Mouse (Mus musculus) ovary, adult 2 months (tissue): Measurements from ENCODE around the gene Gm1673. TPM values are rescaled to one million over a fixed set of nuclear protein-coding genes. Genes with fewer than 3 reads are reported as not detected.

ENCODE experiments used
- polyA plus RNA-seq: library from polyadenylated mRNA; depleted of rRNA; stranded (reverse); fragments of >200 nt; gene quantifications from 2 replicates; pipeline ENCODE4 v1.2.3, GENCODE M21; 2012; rRNA removed

Gm1673 gene
- polyA plus RNA-seq: 175 and 224 TPM in 2 replicates

DNA sequence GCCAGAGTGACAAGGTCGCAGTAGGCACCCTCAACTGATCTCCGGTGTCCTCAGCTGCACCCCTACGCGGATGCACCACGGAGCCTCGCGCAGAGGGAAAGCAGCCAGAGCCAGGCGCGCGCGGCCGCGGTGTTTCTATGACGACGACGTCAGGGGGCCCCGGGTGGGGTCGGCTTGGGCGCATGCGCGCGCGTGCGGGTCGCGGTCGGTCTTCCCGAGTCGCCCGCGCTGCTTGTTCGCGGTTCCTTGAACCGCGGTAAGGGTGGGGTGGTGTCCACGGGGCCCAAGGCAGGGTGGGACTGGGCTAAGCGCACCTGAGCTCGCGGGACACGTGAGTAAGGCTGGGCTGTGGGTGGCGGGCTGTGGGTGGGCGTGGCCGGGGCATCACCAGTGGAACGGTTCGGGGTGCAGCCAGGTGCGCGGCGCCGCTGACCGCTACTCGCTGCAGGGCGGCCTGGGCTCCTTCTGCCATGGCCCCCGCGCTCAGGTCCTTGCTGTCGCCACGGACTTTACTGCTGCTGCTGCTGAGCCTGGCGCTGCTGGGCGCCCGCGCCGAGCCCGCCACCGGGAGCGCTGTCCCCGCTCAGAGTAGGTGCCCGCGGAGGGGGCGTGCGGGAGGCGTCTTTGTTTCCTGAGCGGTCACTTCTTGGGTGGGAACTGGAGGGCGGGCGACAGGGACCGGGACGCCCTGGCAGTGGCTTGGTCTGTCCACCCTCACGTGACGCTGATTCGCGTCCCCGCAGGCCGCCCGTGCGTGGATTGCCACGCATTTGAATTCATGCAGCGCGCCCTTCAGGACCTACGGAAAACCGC, at the start of gene Gm1673:
Gene Gm1673, plus strand, starts transcription at position 125 of the 813 bp plus-strand sequence.

DNA sequence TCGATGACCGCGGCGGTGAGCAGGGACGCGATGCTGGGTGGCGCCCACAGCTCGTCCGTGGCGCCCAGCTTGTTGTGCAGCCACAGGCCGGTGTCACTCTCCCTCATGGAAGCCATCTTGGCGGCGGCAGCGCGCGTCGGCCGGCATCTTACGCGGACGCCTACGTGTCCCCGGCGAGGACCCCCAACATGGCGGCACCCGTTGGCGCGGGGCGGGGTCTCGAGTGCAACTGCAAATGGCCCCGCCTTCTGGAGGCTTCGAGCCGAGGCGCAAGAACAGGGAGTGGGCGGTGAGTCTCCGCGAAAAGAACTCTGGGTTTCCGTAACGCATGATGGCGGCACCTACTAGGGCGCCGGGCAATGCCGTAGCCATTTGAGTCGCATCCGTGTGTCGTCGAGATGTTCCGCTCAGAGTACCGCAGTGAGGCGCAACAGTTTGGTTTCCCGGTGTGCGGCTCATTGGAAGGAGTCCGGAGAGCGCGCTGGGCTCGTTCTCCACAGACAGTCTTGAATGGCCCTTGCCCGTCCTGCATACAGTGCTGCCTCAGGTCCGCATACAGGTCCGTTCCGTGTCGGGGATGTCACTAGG, 47.0 kb upstream of the Gm1673 start, which contains the start of gene Nelfa:
Gene Nelfa, minus strand, starts transcription at position 294 of the 588 bp plus-strand sequence.

DNA sequence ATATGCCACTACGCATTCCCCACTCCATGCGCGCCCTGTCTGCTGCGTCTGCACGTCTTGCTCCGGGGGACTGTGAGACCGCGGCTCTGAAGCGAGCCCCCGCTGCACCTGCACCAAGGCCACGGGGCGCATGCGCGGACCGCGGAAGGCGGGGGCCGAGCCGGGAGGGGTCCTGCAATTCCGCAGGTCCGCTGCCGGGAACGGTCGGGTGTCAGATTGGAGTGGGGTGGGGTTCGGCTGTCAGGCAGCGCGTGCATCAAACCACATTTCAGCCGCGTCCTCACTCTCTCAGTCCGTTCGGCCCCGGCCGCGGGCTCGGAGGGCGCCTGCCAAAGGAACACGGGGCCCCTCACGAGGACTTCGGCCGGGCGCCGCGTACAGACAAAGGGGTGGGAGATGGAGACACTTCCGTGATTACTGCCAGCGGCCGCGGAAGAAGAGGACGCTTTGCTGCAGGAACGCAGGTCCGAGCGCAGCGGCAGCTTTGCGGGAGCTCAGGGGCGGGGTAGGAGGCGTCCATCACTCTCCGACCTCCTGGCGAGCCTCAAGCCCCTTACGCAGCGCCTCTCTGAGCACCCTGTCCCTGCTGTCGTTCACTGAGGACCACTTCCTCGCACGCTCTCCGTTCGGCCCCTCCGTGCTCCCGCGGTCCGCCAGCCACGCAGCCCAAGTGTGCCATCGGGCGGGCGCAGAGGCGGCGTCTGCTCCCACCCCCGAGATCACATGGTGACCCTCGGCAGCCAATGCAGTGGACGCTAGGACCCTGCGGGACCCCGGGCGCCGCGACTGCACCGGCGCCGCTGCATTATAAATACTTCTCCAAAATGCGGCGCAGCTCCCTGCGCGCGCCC, 12.8 kb downstream of the Gm1673 start, which contains the start of gene Nat8l:
Gene Nat8l, plus strand, starts transcription at position 142 of the 851 bp plus-strand sequence.

Other genes with a start within 250 kb of the Gm1673 start
- gene Letm1, start 200.6 kb upstream of the Gm1673 start, polyA plus RNA-seq: 46.0 and 65.4 TPM in 2 replicates
- gene Nsd2, start 162.7 kb upstream of the Gm1673 start, polyA plus RNA-seq: 8.4 and 10.2 TPM in 2 replicates
- gene Nelfa, start 47.0 kb upstream of the Gm1673 start, polyA plus RNA-seq: 55.4 and 59.9 TPM in 2 replicates
- 6.7 and 8.1 TPM in 2 replicates for gene Nat8l, start 12.6 kb downstream of the Gm1673 start, polyA plus RNA-seq
- gene Poln, start 186.0 kb downstream of the Gm1673 start, polyA plus RNA-seq: 1.1 and 3.1 TPM in 2 replicates
- 0.28 and 0.30 TPM in 2 replicates for gene Haus3, start 186.1 kb downstream of the Gm1673 start, polyA plus RNA-seq
- gene Mxd4, start 204.3 kb downstream of the Gm1673 start, polyA plus RNA-seq: 342 and 461 TPM in 2 replicates